Mouse (Mus musculus): ENCODE measurements at regions not wholly inside any gene's neighbourhood (a gene's known extent, or its start where the extent isn't known, plus 50 kb on each side); places are given as distances from the start of the nearest gene placed in this dataset.

- DNase-seq = no peak
Observed at GRCm38 (mm10) chr3:118248768-118249167, 313.2 kb upstream of the Dpyd start.

GRCm38 (mm10) chr3:118275917-118276316, 286.0 kb upstream of the Dpyd start:
- no peak for DNase-seq

GRCm38 (mm10) chr3:118278274-118278673, 283.7 kb upstream of the Dpyd start:
- peak; percentile 22 for DNase-seq

GRCm38 (mm10) chr3:118286946-118287345, 275.0 kb upstream of the Dpyd start:
- no peak for DNase-seq

- no peak for DNase-seq
Observed at GRCm38 (mm10) chr3:118325111-118325510, 236.8 kb upstream of the Dpyd start.

GRCm38 (mm10) chr3:118328237-118328636, 233.7 kb upstream of the Dpyd start:
- no peak for DNase-seq

GRCm38 (mm10) chr3:118329132-118329674, 232.7 kb upstream of the Dpyd start:
- no peak for DNase-seq

- DNase-seq = no peak
Observed at GRCm38 (mm10) chr3:118331559-118331958, 230.4 kb upstream of the Dpyd start.

GRCm38 (mm10) chr3:118338716-118339115, 223.2 kb upstream of the Dpyd start:
- DNase-seq = no peak

- no peak for DNase-seq
Observed at GRCm38 (mm10) chr3:118361741-118362141, 200.2 kb upstream of the Dpyd start.

All from right cerebral cortex, postnatal 25 days (tissue).